In the genomic region with DNA sequence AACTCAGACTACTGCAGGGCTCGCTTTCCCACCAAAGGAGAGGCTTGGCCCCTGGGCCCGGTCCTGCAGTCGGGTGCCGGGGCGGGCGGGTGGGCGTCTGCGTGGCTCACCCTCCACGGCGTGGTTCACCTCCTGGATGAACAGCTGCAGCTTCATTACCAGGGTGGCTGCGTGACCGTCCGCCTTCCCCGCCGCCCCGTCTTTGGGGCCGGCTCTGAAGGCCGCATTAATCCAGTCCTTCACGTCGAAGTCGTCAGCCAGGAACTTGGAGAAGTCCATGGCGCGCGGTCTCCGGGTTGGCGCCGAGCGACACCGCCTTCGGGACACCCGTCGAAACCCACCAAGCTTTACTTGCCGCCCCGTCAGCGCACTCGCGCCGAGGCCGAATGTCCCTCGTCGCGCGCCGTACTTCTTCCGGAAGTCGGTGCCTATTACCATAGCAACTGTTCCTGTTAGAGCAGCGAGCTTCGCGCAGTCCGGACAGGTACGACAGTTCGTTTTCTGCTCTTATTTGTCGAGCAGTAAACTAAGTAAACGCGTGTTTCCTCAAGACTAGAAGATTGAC, we compare ENCODE assay signal across 7 mouse cellular contexts. TPM values are rescaled to one million over a fixed set of nuclear protein-coding genes. Genes with fewer than 3 reads are reported as not detected.
DNase-seq lines count a peak whose midpoint lies in the region; ATAC-seq lines count a peak whose summit lies in the region.

A gene (minus strand): TSS at position 405 of the 565 bp plus-strand sequence.

- peak within 1 kb of the TSS; percentile 80 for H3K9ac ChIP-seq in intestine, embryonic 15.5 days

- no peaks in the 10 kb centered on the region for H3K27me3 ChIP-seq in intestine, embryonic 15.5 days (replicated peaks)
- H3K27me3 ChIP-seq in midbrain, embryonic 10.5 days (ENCODE audit: low read depth, poor library complexity, severe bottlenecking) = no peaks in the 10 kb centered on the region

- no peak within 1 kb of the TSS for H3K27ac ChIP-seq in intestine, embryonic 15.5 days
- H3K27ac ChIP-seq in midbrain, embryonic 10.5 days (replicated peaks) = peak within 1 kb of the TSS; percentile 85

- H3K36me3 ChIP-seq in intestine, embryonic 15.5 days = 0 out of 2 replicates have a peak, but pooled peaks cover 4% of the 10 kb centered on the region
- H3K36me3 ChIP-seq in midbrain, embryonic 10.5 days = peaks cover 15% of the 10 kb centered on the region

- peak; percentile 95 for DNase-seq in adrenal gland, adult 2 months
- peak; percentile 88 for DNase-seq in embryo, embryonic 11.5 days (ENCODE audit: low read depth, low spot score)
- peak; percentile 88 to 91 for DNase-seq in gastrocnemius, postnatal 36 days
- peak; percentile 93 to 94 for DNase-seq in left cerebral cortex, postnatal 25 days (ENCODE audit: low spot score in 2 of 2)
- peak; percentile 91 for DNase-seq in midbrain, embryonic 10.5 days (ENCODE audit: low spot score)
- peak; percentile 96 for DNase-seq in right cerebral cortex, postnatal 4 days

- peak within 1 kb of the TSS; percentile 79 for H3K4me3 ChIP-seq in intestine, embryonic 15.5 days (replicated peaks)
- H3K4me3 ChIP-seq in midbrain, embryonic 10.5 days = peak within 1 kb of the TSS; percentile 77

- peak; percentile 93 for ATAC-seq in intestine, embryonic 15.5 days

- WGBS in intestine, embryonic 15.5 days = under 1% methylated on average over 55 of the region's 55 CpGs
- under 1% methylated on average over 55 of the region's 55 CpGs for WGBS in midbrain, embryonic 10.5 days

- intact Hi-C loops in gastrocnemius, postnatal 36 days (cut with DNase I) = loop anchor here (5.0 kb wide), 1 partner anchor 86 kb away; a partner anchor contains a TSS
- intact Hi-C loops in left cerebral cortex, postnatal 25 days (cut with DNase I) = no loop called here

- peak within 1 kb of the TSS; percentile 67 for H3K4me2 ChIP-seq in intestine, embryonic 15.5 days (replicated peaks)

- H3K9me3 ChIP-seq in intestine, embryonic 15.5 days = no peaks in the 10 kb centered on the region
- no peaks in the 10 kb centered on the region for H3K9me3 ChIP-seq in midbrain, embryonic 10.5 days (replicated peaks)

- no peaks in the 10 kb centered on the region for H3K4me1 ChIP-seq in intestine, embryonic 15.5 days (replicated peaks)
- peaks cover 22% of the 10 kb centered on the region for H3K4me1 ChIP-seq in midbrain, embryonic 10.5 days

RNA-seq across cellular contexts. Expression of the gene that starts here (rescaled TPM):
- total RNA-seq in adrenal gland, adult 2 months (2021) = 10 to 100 TPM; 26.9 to 35.8 TPM
- polyA plus RNA-seq in adrenal gland, adult 2 months (2012; rRNA removed) = 25.7 and 26.9 TPM in 2 replicates
- 10 to 100 TPM in 1 of 2 experiments, 1 to 10 TPM in 1; 9.4 to 11.1 TPM for total RNA-seq in gastrocnemius, postnatal 36 days (2021)
- 18.0 and 21.8 TPM in 2 replicates for polyA plus RNA-seq in intestine, embryonic 15.5 days (2015; fragmentation: Nextera tagmentation; extraction: Ambion mirVana)
- total RNA-seq in left cerebral cortex, postnatal 25 days (2021) = 10 to 100 TPM; 39.4 to 40.9 TPM
- polyA plus RNA-seq in midbrain, embryonic 10.5 days (2016; fragmentation: Nextera tagmentation; extraction: Ambion mirVana) = 22.1 and 25.4 TPM in 2 replicates
